Mouse (Mus musculus): ENCODE data around the gene Celsr3. TPM values are rescaled to one million over a fixed set of nuclear protein-coding genes. Genes with fewer than 3 reads are reported as not detected.

Celsr3 gene
- polyA plus RNA-seq, 1 experiment, result 77.1 TPM

- 83% methylated on average over 5 of the region's 5 CpGs for WGBS
- H3K27ac ChIP-seq (ENCODE audit: insufficient read depth, low read length), result no peak overlapping the region
Measured at GRCm38 (mm10) chr9:108845390-108845789, 19.3 kb downstream of the Celsr3 start.

GRCm38 (mm10) chr9:108847374-108847773 is 21.3 kb downstream of the Celsr3 start:
- TF ChIP-seq CTCF (IDR thresholded peaks at IDR 0.05; ENCODE audit: borderline replicate concordance, insufficient read depth, low read depth, low read length), result no peak
- no peak for TF ChIP-seq POLR2A (IDR thresholded peaks at IDR 0.05; ENCODE audit: borderline replicate concordance, insufficient read depth, low read length)
- H3K27ac ChIP-seq (ENCODE audit: insufficient read depth, low read length), result no peak overlapping the region
- no peak for DNase-seq
- 85% methylated on average over 4 of the region's 4 CpGs for WGBS
- peaks cover 25% of the 10 kb centered on the region for H3K4me1 ChIP-seq (ENCODE audit: control insufficient read depth, insufficient read depth, low read length)
- no peaks in the 10 kb centered on the region for H3K27me3 ChIP-seq (ENCODE audit: control insufficient read depth, insufficient read depth, low read length)
- no peak overlapping the region for H3K4me3 ChIP-seq (replicated peaks; ENCODE audit: insufficient read depth, low read depth, low read length)

More at GRCm38 (mm10) chr9:108845390-108845789, 19.3 kb downstream of the Celsr3 start:
- H3K27me3 ChIP-seq (ENCODE audit: control insufficient read depth, insufficient read depth, low read length), result no peaks in the 10 kb centered on the region
- H3K4me1 ChIP-seq (ENCODE audit: control insufficient read depth, insufficient read depth, low read length), result peaks cover 21% of the 10 kb centered on the region
- TF ChIP-seq CTCF (IDR thresholded peaks at IDR 0.05; ENCODE audit: borderline replicate concordance, insufficient read depth, low read depth, low read length) (no peak), POLR2A (IDR thresholded peaks at IDR 0.05; ENCODE audit: borderline replicate concordance, insufficient read depth, low read length) (no peak)
- no peak for DNase-seq
- no peak overlapping the region for H3K4me3 ChIP-seq (replicated peaks; ENCODE audit: insufficient read depth, low read depth, low read length)

GRCm38 (mm10) chr9:108848419-108848818 is 22.3 kb downstream of the Celsr3 start:
- WGBS, result 84% methylated on average over 17 of the region's 17 CpGs
- DNase-seq, result no peak
- TF ChIP-seq CTCF (IDR thresholded peaks at IDR 0.05; ENCODE audit: borderline replicate concordance, insufficient read depth, low read depth, low read length) (no peak), POLR2A (IDR thresholded peaks at IDR 0.05; ENCODE audit: borderline replicate concordance, insufficient read depth, low read length) (no peak)
- no peak overlapping the region for H3K4me3 ChIP-seq (replicated peaks; ENCODE audit: insufficient read depth, low read depth, low read length)
- no peaks in the 10 kb centered on the region for H3K27me3 ChIP-seq (ENCODE audit: control insufficient read depth, insufficient read depth, low read length)
- no peak overlapping the region for H3K27ac ChIP-seq (ENCODE audit: insufficient read depth, low read length)
- H3K4me1 ChIP-seq (ENCODE audit: control insufficient read depth, insufficient read depth, low read length), result peaks cover 22% of the 10 kb centered on the region

GRCm38 (mm10) chr9:108852976-108853375 is 26.9 kb downstream of the Celsr3 start, which contains the start of gene Slc26a6:
Slc26a6 (plus strand) TSS chr9:108853283.
- peak in 1 of 2 experiments; percentile 44 for DNase-seq
- peak within 1 kb of the TSS; percentile 80 for H3K4me3 ChIP-seq (replicated peaks; ENCODE audit: insufficient read depth, low read depth, low read length)
- peaks cover 9% of the 10 kb centered on the region for H3K4me1 ChIP-seq (ENCODE audit: control insufficient read depth, insufficient read depth, low read length)
- no peaks in the 10 kb centered on the region for H3K27me3 ChIP-seq (ENCODE audit: control insufficient read depth, insufficient read depth, low read length)
- H3K27ac ChIP-seq (ENCODE audit: insufficient read depth, low read length), result peak within 1 kb of the TSS; percentile 44
- 28% methylated on average over 3 of the region's 3 CpGs for WGBS
- no peak for TF ChIP-seq CTCF (IDR thresholded peaks at IDR 0.05; ENCODE audit: borderline replicate concordance, insufficient read depth, low read depth, low read length)
- no peak for TF ChIP-seq POLR2A (IDR thresholded peaks at IDR 0.05; ENCODE audit: borderline replicate concordance, insufficient read depth, low read length)

- peak; percentile 94 to 96 for DNase-seq
- peak overlapping the region; percentile 80 for H3K4me3 ChIP-seq (replicated peaks; ENCODE audit: insufficient read depth, low read depth, low read length)
- no peaks in the 10 kb centered on the region for H3K27me3 ChIP-seq (ENCODE audit: control insufficient read depth, insufficient read depth, low read length)
- peaks cover 9% of the 10 kb centered on the region for H3K4me1 ChIP-seq (ENCODE audit: control insufficient read depth, insufficient read depth, low read length)
- H3K27ac ChIP-seq (ENCODE audit: insufficient read depth, low read length), result peak overlapping the region; percentile 44
- WGBS, result 1% methylated on average over 25 of the region's 25 CpGs
- TF ChIP-seq CTCF (IDR thresholded peaks at IDR 0.05; ENCODE audit: borderline replicate concordance, insufficient read depth, low read depth, low read length) (peak; percentile 63), POLR2A (IDR thresholded peaks at IDR 0.05; ENCODE audit: borderline replicate concordance, insufficient read depth, low read length) (peak; percentile 17; the same call in 1 of the 2 replicates)
Measured at GRCm38 (mm10) chr9:108853635-108854240, 27.6 kb downstream of the Celsr3 start.

- TF ChIP-seq CTCF (IDR thresholded peaks at IDR 0.05; ENCODE audit: borderline replicate concordance, insufficient read depth, low read depth, low read length) (no peak), POLR2A (IDR thresholded peaks at IDR 0.05; ENCODE audit: borderline replicate concordance, insufficient read depth, low read length) (peak; percentile 44; the same call in 1 of the 2 replicates)
- DNase-seq, result peak; percentile 84 to 87
- Histone ChIP-seq H3K4me1 (ENCODE audit: control insufficient read depth, insufficient read depth, low read length) (peaks cover 9% of the 10 kb centered on the region), H3K4me3 (replicated peaks; ENCODE audit: insufficient read depth, low read depth, low read length) (peak overlapping the region; percentile 80), H3K27me3 (ENCODE audit: control insufficient read depth, insufficient read depth, low read length) (no peaks in the 10 kb centered on the region), H3K27ac (ENCODE audit: insufficient read depth, low read length) (peak overlapping the region; percentile 31; the same call in 1 of the 2 replicates)
- whole genome bisulfite sequencing, result under 1% methylated on average over 28 of the region's 28 CpGs
Measured at GRCm38 (mm10) chr9:108854241-108854696, 28.1 kb downstream of the Celsr3 start.

- 26% methylated on average over 5 of the region's 5 CpGs for WGBS
- no peak overlapping the region for H3K27ac ChIP-seq (ENCODE audit: insufficient read depth, low read length)
- H3K27me3 ChIP-seq (ENCODE audit: control insufficient read depth, insufficient read depth, low read length), result no peaks in the 10 kb centered on the region
- peaks cover 9% of the 10 kb centered on the region for H3K4me1 ChIP-seq (ENCODE audit: control insufficient read depth, insufficient read depth, low read length)
- DNase-seq, result no peak
- no peak overlapping the region for H3K4me3 ChIP-seq (replicated peaks; ENCODE audit: insufficient read depth, low read depth, low read length)
- TF ChIP-seq CTCF (IDR thresholded peaks at IDR 0.05; ENCODE audit: borderline replicate concordance, insufficient read depth, low read depth, low read length) (no peak), POLR2A (IDR thresholded peaks at IDR 0.05; ENCODE audit: borderline replicate concordance, insufficient read depth, low read length) (no peak)
Measured at GRCm38 (mm10) chr9:108855335-108855734, 29.2 kb downstream of the Celsr3 start.

Data from cerebellum, adult 2 months (tissue).